Mouse (Mus musculus) erythroblast, embryonic 14.5 days (primary cell): ENCODE results near the gene Chchd3. TPM values are rescaled to one million over a fixed set of nuclear protein-coding genes. Genes with fewer than 3 reads are reported as not detected.

Source experiments
- H3K27me3 ChIP-seq: 2 replicates; pipeline ENCODE4 v1.6.1; 2012; ENCODE audit warnings: inconsistent platforms; ENCODE audit not compliant: control insufficient read depth
- H3K36me3 ChIP-seq: 2 replicates; pipeline ENCODE4 v1.6.1; 2012; ENCODE audit warnings: mild to moderate bottlenecking, inconsistent platforms; ENCODE audit not compliant: control insufficient read depth
- H3K4me1 ChIP-seq: 2 replicates; pipeline ENCODE4 v1.6.1; 2012; ENCODE audit warnings: inconsistent platforms; ENCODE audit not compliant: control insufficient read depth
- H3K4me3 ChIP-seq: replicated peaks from 2 replicates; pipeline ENCODE3; 2012; ENCODE audit warnings: moderate library complexity, mild to moderate bottlenecking, inconsistent platforms
- H3K9me3 ChIP-seq: 2 replicates; pipeline ENCODE4 v1.6.1; 2012; ENCODE audit warnings: low read length, inconsistent platforms, mixed read lengths; ENCODE audit not compliant: control insufficient read depth
- GATA1 ChIP-seq: IDR thresholded peaks from 2 replicates; pipeline ENCODE4 v1.6.1; 2012; ENCODE audit warnings: low read length, inconsistent platforms, mixed read lengths
- TAL1 ChIP-seq: IDR thresholded peaks from 3 replicates; pipeline ENCODE4 v1.6.1; 2012; ENCODE audit warnings: low read length, inconsistent platforms, mixed read lengths
- polyA plus RNA-seq: library from polyadenylated mRNA; stranded (reverse); fragments of >175 nt; gene quantifications from 2 replicates; pipeline ENCODE4 v1.2.3, GENCODE M21; 2012

Chchd3 gene
- polyA plus RNA-seq, 1 experiment, result 13.0 TPM

- Histone ChIP-seq H3K27me3 (no peaks in the 10 kb centered on the region), H3K9me3 (no peaks in the 10 kb centered on the region), H3K4me1 (no peaks in the 10 kb centered on the region), H3K36me3 (peaks cover 57% of the 10 kb centered on the region), H3K4me3 (no peak overlapping the region)
- no peak for TF ChIP-seq GATA1
- no peak for TF ChIP-seq TAL1
Observed at GRCm38 (mm10) chr6:33031631-33032030, 28.4 kb downstream of the Chchd3 start.

- Histone ChIP-seq H3K4me1 (peaks cover 4% of the 10 kb centered on the region), H3K9me3 (no peaks in the 10 kb centered on the region), H3K4me3 (no peak overlapping the region), H3K36me3 (peaks cover 31% of the 10 kb centered on the region), H3K27me3 (no peaks in the 10 kb centered on the region)
- TF ChIP-seq TAL1, result no peak
- TF ChIP-seq GATA1, result no peak
Observed at GRCm38 (mm10) chr6:33028296-33028695, 31.8 kb downstream of the Chchd3 start.

- Histone ChIP-seq H3K27me3 (no peaks in the 10 kb centered on the region), H3K4me1 (peaks cover 4% of the 10 kb centered on the region), H3K4me3 (no peak overlapping the region), H3K9me3 (no peaks in the 10 kb centered on the region), H3K36me3 (peaks cover 20% of the 10 kb centered on the region)
- TF ChIP-seq TAL1 (no peak), GATA1 (no peak)
Observed at GRCm38 (mm10) chr6:33025041-33025440, 35.0 kb downstream of the Chchd3 start.

- Histone ChIP-seq H3K4me3 (no peak overlapping the region), H3K4me1 (no peaks in the 10 kb centered on the region), H3K27me3 (no peaks in the 10 kb centered on the region), H3K36me3 (peaks cover 43% of the 10 kb centered on the region), H3K9me3 (no peaks in the 10 kb centered on the region)
- TF ChIP-seq TAL1 (no peak), GATA1 (no peak)
Observed at GRCm38 (mm10) chr6:33004607-33005006, 55.5 kb downstream of the Chchd3 start.

GRCm38 (mm10) chr6:33002988-33003387, 57.1 kb downstream of the Chchd3 start:
- Histone ChIP-seq H3K27me3 (no peaks in the 10 kb centered on the region), H3K4me3 (no peak overlapping the region), H3K9me3 (no peaks in the 10 kb centered on the region), H3K36me3 (peaks cover 41% of the 10 kb centered on the region), H3K4me1 (no peaks in the 10 kb centered on the region)
- TF ChIP-seq GATA1 (no peak), TAL1 (no peak)

- H3K27me3 ChIP-seq, result no peaks in the 10 kb centered on the region
- peaks cover 38% of the 10 kb centered on the region for H3K36me3 ChIP-seq
- TF ChIP-seq GATA1 (no peak), TAL1 (no peak)
Observed at GRCm38 (mm10) chr6:33001271-33001670, 58.8 kb downstream of the Chchd3 start.

GRCm38 (mm10) chr6:32996597-32996996, 63.5 kb downstream of the Chchd3 start:
- Histone ChIP-seq H3K4me1 (no peaks in the 10 kb centered on the region; the same call in 1 of the 2 replicates), H3K4me3 (no peak overlapping the region), H3K9me3 (no peaks in the 10 kb centered on the region), H3K27me3 (no peaks in the 10 kb centered on the region), H3K36me3 (peaks cover 29% of the 10 kb centered on the region)
- TF ChIP-seq GATA1 (no peak), TAL1 (no peak)

More at GRCm38 (mm10) chr6:33001271-33001670, 58.8 kb downstream of the Chchd3 start:
- Histone ChIP-seq H3K4me3 (no peak overlapping the region), H3K9me3 (no peaks in the 10 kb centered on the region), H3K4me1 (no peaks in the 10 kb centered on the region; the same call in 1 of the 2 replicates)

GRCm38 (mm10) chr6:32993847-32994246, 66.2 kb downstream of the Chchd3 start:
- Histone ChIP-seq H3K9me3 (no peaks in the 10 kb centered on the region), H3K36me3 (peaks cover 23% of the 10 kb centered on the region), H3K4me3 (no peak overlapping the region), H3K27me3 (no peaks in the 10 kb centered on the region), H3K4me1 (no peaks in the 10 kb centered on the region; the same call in 1 of the 2 replicates)
- TF ChIP-seq TAL1 (no peak), GATA1 (no peak)

- Histone ChIP-seq H3K36me3 (peaks cover 12% of the 10 kb centered on the region), H3K4me1 (peaks cover 7% of the 10 kb centered on the region), H3K9me3 (no peaks in the 10 kb centered on the region), H3K27me3 (no peaks in the 10 kb centered on the region), H3K4me3 (no peak overlapping the region)
- TF ChIP-seq GATA1 (no peak), TAL1 (no peak)
Observed at GRCm38 (mm10) chr6:32990061-32990633, 69.9 kb downstream of the Chchd3 start.

- no peaks in the 10 kb centered on the region for H3K27me3 ChIP-seq
- H3K4me1 ChIP-seq, result peaks cover 7% of the 10 kb centered on the region
- H3K4me3 ChIP-seq, result no peak overlapping the region
- no peak for TF ChIP-seq GATA1
- TF ChIP-seq TAL1, result no peak
- H3K36me3 ChIP-seq, result peaks cover 7% of the 10 kb centered on the region
- no peaks in the 10 kb centered on the region for H3K9me3 ChIP-seq
Observed at GRCm38 (mm10) chr6:32988561-32988960, 71.5 kb downstream of the Chchd3 start.
